Mouse (Mus musculus) cerebellum, adult 2 months (tissue): ENCODE results near the gene E330017A01Rik.

ENCODE experiments used
- CTCF ChIP-seq: fragments of 200-500 bp; IDR thresholded peaks from 2 replicates; pipeline ENCODE4 v1.5.1; 2011; ENCODE audit warnings: low read depth, mild to moderate bottlenecking, control low read depth, low read length, moderate library complexity, borderline replicate concordance; ENCODE audit not compliant: insufficient read depth
- POLR2A ChIP-seq: fragments of 200-500 bp; IDR thresholded peaks from 2 replicates; pipeline ENCODE4 v1.6.1; 2011; ENCODE audit warnings: low read length, control low read depth, borderline replicate concordance; ENCODE audit not compliant: insufficient read depth

DNA sequence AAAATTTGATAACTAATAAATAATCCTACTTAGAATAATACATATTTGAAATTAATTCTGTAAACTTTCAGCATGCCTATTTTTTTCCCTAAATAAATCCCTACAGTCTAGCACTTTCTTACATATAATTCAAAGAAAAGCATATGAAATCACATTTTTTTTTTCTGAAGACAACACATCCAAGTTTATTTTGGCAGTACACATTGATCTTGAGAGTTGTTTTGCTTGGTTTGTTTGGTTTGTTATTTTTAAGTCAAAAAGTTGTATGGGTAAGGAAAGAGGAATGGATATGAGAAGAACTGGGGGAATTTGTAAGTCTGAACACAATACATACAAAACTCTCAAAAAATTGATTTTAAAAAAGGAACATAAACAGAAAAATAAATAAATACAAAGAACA is 17.2 kb upstream of the E330017A01Rik start:
- TF ChIP-seq POLR2A, result no peak
- TF ChIP-seq CTCF, result no peak
